Mouse (Mus musculus) hindbrain, embryonic 14.5 days (tissue): ENCODE measurements around the gene Mrpl53. TPM values are rescaled to one million over a fixed set of nuclear protein-coding genes. Genes with fewer than 3 reads are reported as not detected.
"Not testable (repeated sequence)": the region's sequence is repeated elsewhere in the genome, so short reads cannot be mapped to it uniquely, and the experiment has no call there.

Experiments
- ATAC-seq: fragments of 200-750 bp; cut with Nextera tagmentation; 2 replicates; pipeline ENCODE4 v1.8.0; 2017; ENCODE audit warnings: moderate number of reproducible peaks, mild to moderate bottlenecking, moderate TSS enrichment, moderate library complexity; ENCODE audit not compliant: low FRiP score
- DNase-seq: peaks from one replicate; pipeline ENCODE4 v3.0.0-alpha.2; 2015; ENCODE audit warnings: low spot score
- H3K27ac ChIP-seq: fragments of 300-500 bp; sonication (generic); 2 replicates; pipeline ENCODE4 v1.5.1; 2014; ENCODE audit warnings: mild to moderate bottlenecking, moderate library complexity
- H3K27me3 ChIP-seq: fragments of 300-500 bp; sonication (generic); 2 replicates; pipeline ENCODE4 v1.6.1; 2014; ENCODE audit warnings: mild to moderate bottlenecking, low read length, mixed read lengths; ENCODE audit not compliant: control insufficient read depth, insufficient read depth
- H3K36me3 ChIP-seq: fragments of 300-500 bp; sonication (generic); replicated peaks from 2 replicates; pipeline ENCODE4 v1.6.1; 2014; ENCODE audit not compliant: control insufficient read depth, insufficient read depth
- H3K4me1 ChIP-seq: fragments of 300-500 bp; sonication (generic); replicated peaks from 2 replicates; pipeline ENCODE4 v1.6.1; 2014; ENCODE audit warnings: antibody characterized with exemption, low read length, mixed read lengths; ENCODE audit not compliant: control insufficient read depth, insufficient read depth
- H3K4me2 ChIP-seq: fragments of 300-500 bp; sonication (generic); replicated peaks from 2 replicates; pipeline ENCODE4 v1.6.1; 2014; ENCODE audit warnings: mild to moderate bottlenecking, moderate library complexity
- H3K4me3 ChIP-seq: fragments of 300-500 bp; sonication (generic); replicated peaks from 2 replicates; pipeline ENCODE4 v1.5.1; 2014; ENCODE audit warnings: mild to moderate bottlenecking, low read length
- H3K9ac ChIP-seq: fragments of 300-500 bp; sonication (generic); 2 replicates; pipeline ENCODE4 v1.6.1; 2014
- H3K9me3 ChIP-seq: fragments of 300-500 bp; sonication (generic); 2 replicates; pipeline ENCODE4 v1.6.1; 2016; ENCODE audit warnings: low read length; ENCODE audit not compliant: control insufficient read depth
- WGBS: fragments of 180-500 bp; shearing (Covaris S2); extraction: QIAGEN DNeasy Blood & Tissue Kit; methylation state at CpG from one replicate; pipeline ENCODE4 v1.1.7; 2014; 5-methylcytosine and 5-hydroxymethylcytosine counted together
- microRNA counts: library from miRNA; unstranded; fragments of <30 nt; microRNA quantifications from one replicate; lab custom pipeline; 2016
- microRNA-seq: library from miRNA; unstranded; fragments of <30 nt; microRNA quantifications from one replicate; pipeline ENCODE4, GENCODE M21; 2016
- polyA plus RNA-seq: library from polyadenylated mRNA; unstranded; fragments of >200 nt; fragmentation: Nextera tagmentation; extraction: Ambion mirVana; gene quantifications from 2 replicates; pipeline ENCODE4 v1.2.1, GENCODE M21; 2014

The Mrpl53 gene
- polyA plus RNA-seq, 1 experiment from 2014 or later = 129 TPM

DNA sequence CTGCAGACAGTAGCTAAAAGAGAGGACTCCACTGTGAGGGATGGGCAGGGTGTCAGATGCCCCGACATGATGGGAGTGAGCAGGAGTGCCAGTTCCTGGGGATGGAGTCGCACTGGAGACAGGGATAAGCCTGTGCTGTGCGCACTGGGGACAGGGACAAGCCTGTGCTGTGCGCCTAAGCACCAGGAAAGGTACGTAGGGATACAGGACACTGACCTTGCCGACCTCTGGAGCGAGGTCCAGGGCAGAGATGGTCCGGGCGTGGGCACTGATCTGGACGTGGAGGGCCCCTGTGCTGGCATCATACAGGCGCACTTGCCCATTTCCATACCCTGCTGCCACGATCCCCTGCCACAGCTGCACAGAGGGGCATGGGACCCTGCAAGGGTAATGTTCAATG is 44.2 kb downstream of the Mrpl53 start:
- Histone ChIP-seq H3K27ac (no peak overlapping the region), H3K4me2 (no peak overlapping the region), H3K27me3 (no peaks in the 10 kb centered on the region), H3K9ac (no peak overlapping the region), H3K4me1 (peaks cover 14% of the 10 kb centered on the region), H3K36me3 (peaks cover 4% of the 10 kb centered on the region), H3K9me3 (no peaks in the 10 kb centered on the region), H3K4me3 (no peak overlapping the region)
- DNase-seq (no peak), ATAC-seq (no peak)
- WGBS = 84% methylated on average over 12 of the region's 12 CpGs

DNA sequence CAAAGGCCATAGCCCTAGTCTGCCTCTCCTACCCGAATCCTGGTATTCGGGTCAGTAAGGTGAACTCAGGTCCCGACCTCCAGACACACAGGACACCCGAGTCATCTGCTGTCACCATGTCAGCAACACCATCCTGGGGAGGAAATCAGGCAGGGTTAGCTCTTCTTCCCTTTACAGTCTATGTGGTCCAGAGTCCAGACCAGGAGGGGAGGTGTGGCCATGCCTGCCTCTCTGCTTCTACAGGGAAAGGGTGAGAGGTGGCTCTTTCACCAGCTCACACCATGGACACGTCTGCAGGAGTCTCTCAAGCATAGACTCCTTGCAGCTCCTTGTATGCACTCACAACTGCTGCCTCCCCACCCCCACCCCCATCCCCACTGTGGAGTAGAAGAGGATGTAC is 44.6 kb downstream of the Mrpl53 start:
- 84% methylated on average over 5 of the region's 5 CpGs for WGBS
- no peaks in the 10 kb centered on the region for H3K9me3 ChIP-seq
- H3K27me3 ChIP-seq = no peaks in the 10 kb centered on the region
- H3K4me1 ChIP-seq = peaks cover 14% of the 10 kb centered on the region
- no peak overlapping the region for H3K9ac ChIP-seq
- H3K27ac ChIP-seq = no peak overlapping the region
- no peak overlapping the region for H3K4me3 ChIP-seq
- no peak overlapping the region for H3K4me2 ChIP-seq
- DNase-seq = no peak
- ATAC-seq = no peak
- peaks cover 4% of the 10 kb centered on the region; the same call in 1 of the 2 replicates for H3K36me3 ChIP-seq

- ATAC-seq (peak; percentile 5; the same call in 1 of the 2 replicates), DNase-seq (no peak)
- peak overlapping the region; percentile 66 for H3K9ac ChIP-seq
- 9% methylated on average over 23 of the region's 23 CpGs for WGBS
- no peaks in the 10 kb centered on the region for H3K36me3 ChIP-seq
- H3K4me2 ChIP-seq = peak overlapping the region; percentile 86
- peak overlapping the region; percentile 38; the same call in 1 of the 2 replicates for H3K27ac ChIP-seq
- no peaks in the 10 kb centered on the region for H3K9me3 ChIP-seq
- H3K27me3 ChIP-seq = peaks cover 10% of the 10 kb centered on the region
- H3K4me1 ChIP-seq = peaks cover 14% of the 10 kb centered on the region
- H3K4me3 ChIP-seq = peak overlapping the region; percentile 61
Measured at GRCm38 (mm10) chr6:83155552-83156238, 46.9 kb downstream of the Mrpl53 start.

DNA sequence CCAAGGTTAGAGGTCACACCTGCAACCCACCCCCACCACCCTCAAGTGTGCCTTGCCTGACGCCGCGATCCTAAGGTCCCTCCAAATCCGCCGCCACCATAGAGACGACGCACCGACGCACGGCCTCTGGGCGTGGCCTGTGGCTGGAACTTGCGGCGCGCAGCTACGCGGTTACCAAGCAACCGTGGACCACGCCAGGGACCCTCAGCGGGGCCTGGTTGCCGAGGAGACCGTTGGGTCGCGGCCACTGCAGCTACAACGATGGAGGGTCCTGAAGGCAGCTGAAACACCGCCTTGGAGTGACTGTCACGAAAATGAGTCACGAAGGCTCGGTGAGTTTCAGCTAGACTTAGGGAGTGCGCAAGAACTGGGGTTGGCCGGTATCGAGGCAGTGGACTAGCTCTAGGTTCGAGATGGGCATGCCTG is 47.4 kb downstream of the Mrpl53 start, which contains the start of the genes Wdr54 and 1700003E16Rik:
Wdr54 (minus strand) TSS at position 139 of the 426 bp plus-strand sequence.
1700003E16Rik (plus strand) TSS at position 146 of the 426 bp plus-strand sequence.
- Histone ChIP-seq H3K36me3 (no peaks in the 10 kb centered on the region), H3K9me3 (no peaks in the 10 kb centered on the region), H3K9ac (peak within 1 kb of the TSS; percentile 66), H3K4me3 (peak within 1 kb of the TSS; percentile 61), H3K4me1 (peaks cover 14% of the 10 kb centered on the region), H3K27me3 (peaks cover 15% of the 10 kb centered on the region), H3K27ac (peak within 1 kb of the TSS; percentile 38; the same call in 1 of the 2 replicates), H3K4me2 (peak within 1 kb of the TSS; percentile 86)
- ATAC-seq (peak; percentile 94), DNase-seq (peak; percentile 84)
- WGBS = under 1% methylated on average over 32 of the region's 32 CpGs

DNA sequence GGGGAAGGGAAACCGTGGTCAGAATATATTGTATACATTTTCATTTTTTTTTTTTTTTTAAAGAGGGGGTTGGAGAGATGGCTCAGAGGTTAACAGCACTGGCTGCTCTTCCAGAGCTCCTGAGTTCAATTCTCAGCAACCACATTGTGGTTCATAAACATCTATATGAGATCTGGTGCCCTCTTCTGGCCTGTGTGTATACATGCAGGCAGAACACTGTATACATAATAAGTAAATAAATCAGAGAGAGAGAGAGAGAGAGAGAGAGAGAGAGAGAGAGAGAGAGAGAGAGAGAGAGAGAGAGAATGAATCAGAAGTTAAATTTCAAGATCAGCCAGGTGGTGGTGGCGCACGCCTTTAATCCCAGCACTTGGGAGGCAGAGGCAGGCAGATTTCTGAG is 50.6 kb downstream of the Mrpl53 start:
- H3K9ac ChIP-seq, H3K36me3 ChIP-seq, ATAC-seq, H3K4me2 ChIP-seq, H3K27ac ChIP-seq, H3K4me3 ChIP-seq, H3K9me3 ChIP-seq: not testable (repeated sequence)
- WGBS = 26% methylated on average over 3 of the region's 3 CpGs
- peaks cover 29% of the 10 kb centered on the region for H3K27me3 ChIP-seq
- peaks cover 26% of the 10 kb centered on the region for H3K4me1 ChIP-seq
- DNase-seq = peak; percentile 68

MicroRNAs encoded within 50 kb of the gene (microRNA counts, 519-probe panel; counts per million panel counts)
- not detected for microRNA mmu-miR-3470a+mmu-miR-3470b (lab: Ali Mortazavi, UCI)

Small RNA genes within 50 kb of the gene (microRNA-seq; reads per million reads assigned to microRNA genes)
- gene Mir3470a = not detected

Other genes with a start within 250 kb of the Mrpl53 start
- 14.0 and 14.4 TPM in 2 replicates for gene Sema4f, start 169.3 kb upstream of the Mrpl53 start, polyA plus RNA-seq
- gene M1ap, start 162.1 kb upstream of the Mrpl53 start, polyA plus RNA-seq = 0.16 TPM in 1 of 2 replicates, not detected in the other
- 1.2 and 2.2 TPM in 2 replicates for gene Dok1, start 75.6 kb upstream of the Mrpl53 start, polyA plus RNA-seq
- gene Loxl3, start 74.9 kb upstream of the Mrpl53 start, polyA plus RNA-seq = 3.5 and 4.9 TPM in 2 replicates
- 109 and 111 TPM in 2 replicates for gene Aup1, start 54.5 kb upstream of the Mrpl53 start, polyA plus RNA-seq
- 40.4 and 42.9 TPM in 2 replicates for gene Htra2, start 53.8 kb upstream of the Mrpl53 start, polyA plus RNA-seq
- gene Dqx1, start 51.2 kb upstream of the Mrpl53 start, polyA plus RNA-seq = 0.29 TPM in 2 replicates
- gene Tlx2, start 38.7 kb upstream of the Mrpl53 start, polyA plus RNA-seq = 0.22 TPM in 1 of 2 replicates, not detected in the other
- 36.3 and 36.7 TPM in 2 replicates for gene Pcgf1, start 31.2 kb upstream of the Mrpl53 start, polyA plus RNA-seq
- not detected in 2 replicates for gene Lbx2, start 22.7 kb upstream of the Mrpl53 start, polyA plus RNA-seq
- 3.5 and 4.2 TPM in 2 replicates for gene Ccdc142, start 7.4 kb upstream of the Mrpl53 start, polyA plus RNA-seq
- gene Gm42688, start 7.4 kb upstream of the Mrpl53 start, polyA plus RNA-seq = 4.9 and 5.3 TPM in 2 replicates
- 23.9 and 24.0 TPM in 2 replicates for gene Mogs, start 6.5 kb downstream of the Mrpl53 start, polyA plus RNA-seq
- 114 and 134 TPM in 2 replicates for gene Wbp1, start 12.5 kb downstream of the Mrpl53 start, polyA plus RNA-seq
- 15.4 and 15.8 TPM in 2 replicates for gene Ino80b, start 16.4 kb downstream of the Mrpl53 start, polyA plus RNA-seq
- 8.9 and 9.8 TPM in 2 replicates for gene Rtkn, start 26.4 kb downstream of the Mrpl53 start, polyA plus RNA-seq
- gene Wdr54, start 47.4 kb downstream of the Mrpl53 start, polyA plus RNA-seq = 17.8 and 18.0 TPM in 2 replicates
- 7.1 and 7.5 TPM in 2 replicates for gene 1700003E16Rik, start 47.4 kb downstream of the Mrpl53 start, polyA plus RNA-seq
- gene Dctn1, start 56.9 kb downstream of the Mrpl53 start, polyA plus RNA-seq = 147 and 155 TPM in 2 replicates
- 3.5 and 4.8 TPM in 2 replicates for gene Slc4a5, start 110.8 kb downstream of the Mrpl53 start, polyA plus RNA-seq
- 30.4 and 35.7 TPM in 2 replicates for gene Mthfd2, start 216.9 kb downstream of the Mrpl53 start, polyA plus RNA-seq
- gene Mob1a, start 217.0 kb downstream of the Mrpl53 start, polyA plus RNA-seq = 27.8 and 30.6 TPM in 2 replicates
- 60.3 and 61.5 TPM in 2 replicates for gene Bola3, start 240.1 kb downstream of the Mrpl53 start, polyA plus RNA-seq